Mouse (Mus musculus) natural killer cell, adult 2 months (primary cell): ENCODE measurements at regions not wholly inside any gene's neighbourhood (a gene's known extent, or its start where the extent isn't known, plus 50 kb on each side); places are given as distances from the start of the nearest gene placed in this dataset.
A peak's percentile ranks its signal among the peaks of the same experiment; 100 is the strongest.

Source experiments
- DNase-seq, 2 experiments: peaks; one replicate each; pipeline ENCODE4 v3.0.0; 2022; ENCODE audit warnings: low spot score in 2 of 2

DNA sequence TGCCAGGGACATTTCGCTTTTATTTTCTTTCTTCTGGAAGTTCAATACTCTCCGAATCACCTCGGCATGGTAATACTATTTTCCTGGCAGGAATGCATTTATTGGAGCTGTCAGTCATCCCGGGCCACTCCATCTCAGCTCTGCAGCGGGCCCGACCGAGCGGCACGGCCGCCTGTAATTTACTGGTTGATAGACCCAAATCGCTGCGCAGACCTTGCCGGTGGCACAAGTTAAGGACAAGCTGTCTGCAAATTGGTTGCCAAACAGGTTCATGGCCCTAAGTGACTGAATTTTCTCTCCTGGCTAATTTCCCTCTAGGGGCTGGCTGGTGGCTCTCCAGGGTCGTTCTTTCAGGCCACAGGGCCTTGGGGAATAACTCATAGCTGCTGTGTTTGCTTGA is 169.4 kb upstream of the Kcnab2 start:
- DNase-seq: no peak

DNA sequence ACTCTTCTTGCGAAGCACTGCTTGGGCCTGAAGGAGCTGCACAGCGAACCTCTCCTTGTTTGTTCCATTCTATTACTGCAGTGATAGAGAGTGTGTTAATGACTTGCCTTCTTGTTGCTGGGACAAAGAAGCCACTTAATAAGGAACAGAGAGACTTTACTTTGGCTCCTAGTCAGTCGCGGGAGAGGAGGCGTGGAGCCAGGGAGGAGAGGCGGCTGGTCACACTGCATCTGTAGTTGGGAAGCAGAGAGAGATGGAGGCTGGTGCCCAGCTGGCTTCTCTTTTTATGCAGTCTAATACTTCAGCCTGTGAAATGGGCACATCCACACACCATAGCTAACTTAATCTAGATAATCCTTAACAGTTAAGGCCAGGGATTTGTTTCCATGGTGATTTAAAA is 159.4 kb upstream of the Kcnab2 start:
- no peak for DNase-seq

DNA sequence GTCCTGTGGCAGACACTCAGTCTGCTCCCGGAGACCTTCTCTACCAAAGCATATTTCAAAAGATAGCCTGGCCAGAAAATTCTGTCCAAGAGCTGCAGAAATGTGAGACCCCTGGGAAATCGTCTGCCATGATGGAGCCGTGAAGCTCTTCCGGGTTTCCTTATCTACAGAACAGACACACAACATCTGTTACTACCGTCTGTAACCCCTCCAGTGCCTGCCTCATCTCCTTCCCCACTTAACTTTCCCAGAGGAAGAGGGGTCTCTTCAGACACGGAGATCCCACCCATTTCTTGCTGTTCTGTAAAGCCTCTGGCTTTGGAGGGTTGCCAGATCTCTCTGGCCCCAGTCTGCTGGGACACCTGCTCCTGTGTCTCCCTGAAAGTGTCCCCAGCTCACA is 156.2 kb upstream of the Kcnab2 start:
- DNase-seq: no peak

DNA sequence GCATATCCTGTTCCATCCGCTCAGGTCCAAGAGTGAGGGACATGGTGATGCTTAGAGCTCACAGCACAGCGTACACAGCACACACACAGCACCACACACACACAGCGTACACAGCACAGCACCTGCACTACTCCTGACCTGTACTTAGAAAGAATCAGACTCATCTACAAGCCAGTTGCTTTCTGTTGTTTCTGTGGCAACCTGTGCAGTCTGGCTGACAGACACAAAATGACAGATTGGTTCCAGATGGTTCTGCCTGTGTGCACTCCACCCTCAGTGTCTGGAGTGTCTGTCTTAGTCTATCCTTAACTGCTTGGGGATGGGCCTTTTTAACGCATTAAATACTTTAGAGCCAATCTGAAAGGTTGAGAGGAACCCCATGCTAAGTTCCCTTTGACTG is 150.4 kb upstream of the Kcnab2 start:
- no peak for DNase-seq

DNA sequence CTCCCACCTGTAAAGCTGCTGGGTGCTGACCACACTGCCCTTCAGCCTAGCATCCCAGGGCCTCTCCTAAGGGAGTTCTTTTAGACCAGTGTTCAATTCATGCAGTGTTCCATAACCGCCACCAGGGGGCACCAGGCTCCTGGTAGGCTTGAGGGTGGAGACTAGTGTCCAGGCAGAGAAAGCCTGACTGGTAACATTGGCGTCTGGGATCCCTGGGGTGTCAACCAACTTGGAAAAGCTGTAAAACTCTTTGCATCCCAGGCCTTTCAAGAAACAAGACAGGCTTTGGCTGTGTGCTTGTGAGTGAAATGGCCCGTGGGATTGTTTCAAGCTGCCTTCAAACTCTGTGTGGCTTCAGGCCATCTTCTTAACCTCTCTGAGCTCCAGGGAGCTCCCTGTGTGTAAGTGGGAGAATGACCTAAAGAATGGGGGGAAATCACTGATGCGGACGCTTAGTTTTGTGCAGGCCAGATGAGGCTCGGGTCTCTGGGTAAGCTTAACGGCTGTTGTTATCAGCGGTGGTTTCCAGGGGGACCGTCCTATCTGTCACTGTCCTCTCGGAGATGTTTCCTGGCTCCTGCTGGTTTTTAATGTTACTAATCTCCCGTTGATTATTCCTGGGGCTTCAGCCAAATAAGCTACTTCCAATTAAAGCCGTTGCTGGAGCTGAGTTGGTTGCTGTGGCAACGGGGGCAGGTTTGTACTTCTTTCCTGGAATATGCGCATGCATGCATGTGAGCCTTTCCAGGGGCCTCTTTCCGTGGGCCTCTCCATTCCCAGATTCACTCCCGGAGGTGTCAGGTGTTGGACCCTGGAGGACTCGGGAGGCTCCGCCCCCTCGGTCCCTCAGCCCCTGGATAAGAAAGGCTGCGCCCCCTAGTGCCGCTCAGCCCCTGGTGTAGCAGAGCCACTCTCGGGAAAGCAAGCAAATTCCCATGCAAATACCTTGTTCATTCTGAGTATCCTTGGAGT is 147.6 kb upstream of the Kcnab2 start:
- peak; percentile 7 to 9 for DNase-seq

DNA sequence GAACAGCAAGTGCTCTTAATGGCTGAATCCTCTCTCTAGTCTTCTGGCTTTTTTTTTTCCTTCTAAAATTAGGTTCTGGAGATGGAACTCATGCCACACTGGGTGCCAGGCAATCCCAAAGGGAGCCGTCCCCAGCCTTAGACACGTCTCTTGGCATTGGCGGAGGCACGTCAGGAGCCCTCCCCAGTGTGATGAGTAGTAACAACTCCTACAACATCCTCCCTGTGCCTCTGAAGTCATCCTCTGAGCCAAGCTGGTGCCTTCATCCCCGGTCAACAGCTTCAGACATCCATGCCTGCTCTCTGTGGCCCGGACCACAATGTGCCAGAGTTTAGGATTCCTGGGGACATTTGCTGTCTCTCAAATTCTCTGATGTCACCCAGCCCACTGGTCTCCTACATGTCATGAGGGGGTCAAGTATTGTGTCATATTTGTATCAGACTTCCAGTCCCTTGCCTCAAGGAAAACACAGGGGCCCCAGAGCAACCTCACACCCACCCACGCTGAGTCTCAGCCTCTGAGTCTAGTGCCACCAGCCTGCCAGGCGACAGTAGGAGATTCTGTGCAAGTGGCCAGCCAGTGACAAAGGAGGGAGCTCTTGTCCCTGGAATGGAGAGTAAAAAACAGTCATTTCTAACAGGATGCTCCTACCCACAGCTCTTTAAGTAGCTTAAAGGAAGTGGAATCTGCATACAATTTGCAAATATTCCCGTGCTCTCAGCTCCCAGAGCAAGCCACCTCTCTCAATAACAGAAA is 144.5 kb upstream of the Kcnab2 start:
- DNase-seq: no peak

DNA sequence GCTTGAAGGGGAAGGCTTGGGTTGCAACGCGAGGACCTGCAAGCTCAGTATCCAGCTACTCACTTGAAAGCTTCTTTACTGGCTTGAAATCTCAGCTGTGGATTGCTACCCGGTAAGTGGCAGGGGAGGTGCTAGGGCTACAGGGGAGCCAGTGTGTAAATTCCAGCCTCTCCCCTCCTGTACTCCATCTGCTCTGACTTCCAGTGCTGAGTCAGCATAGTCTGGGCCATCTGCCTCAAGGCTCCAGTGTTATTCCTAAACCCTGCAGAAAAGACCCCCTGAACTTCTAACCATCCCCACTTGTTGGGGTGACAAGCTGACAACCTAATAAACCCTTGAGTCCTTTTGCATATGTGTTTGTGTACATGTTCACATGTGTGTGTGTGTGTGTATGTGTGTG is 140.0 kb upstream of the Kcnab2 start:
- DNase-seq: no peak

DNA sequence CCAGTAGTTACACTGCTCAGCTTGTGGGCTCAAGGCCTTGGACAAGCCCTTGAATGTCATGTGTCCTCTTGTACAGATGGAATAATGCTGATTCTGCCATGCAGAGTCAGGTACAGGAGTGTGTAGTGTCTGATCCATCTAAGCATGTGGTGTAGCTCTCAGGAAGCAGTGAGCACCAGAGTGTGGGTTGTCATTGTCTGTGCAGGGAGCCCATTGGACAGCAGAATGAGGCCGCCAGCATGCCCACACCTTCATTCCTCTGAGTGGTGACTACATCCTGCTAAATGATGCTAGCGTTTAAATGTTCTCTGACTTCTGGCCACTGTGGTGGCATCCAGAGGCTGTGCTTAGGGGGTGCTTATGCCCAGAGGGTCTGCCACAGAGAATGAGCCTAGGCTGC is 137.5 kb upstream of the Kcnab2 start:
- DNase-seq: no peak

DNA sequence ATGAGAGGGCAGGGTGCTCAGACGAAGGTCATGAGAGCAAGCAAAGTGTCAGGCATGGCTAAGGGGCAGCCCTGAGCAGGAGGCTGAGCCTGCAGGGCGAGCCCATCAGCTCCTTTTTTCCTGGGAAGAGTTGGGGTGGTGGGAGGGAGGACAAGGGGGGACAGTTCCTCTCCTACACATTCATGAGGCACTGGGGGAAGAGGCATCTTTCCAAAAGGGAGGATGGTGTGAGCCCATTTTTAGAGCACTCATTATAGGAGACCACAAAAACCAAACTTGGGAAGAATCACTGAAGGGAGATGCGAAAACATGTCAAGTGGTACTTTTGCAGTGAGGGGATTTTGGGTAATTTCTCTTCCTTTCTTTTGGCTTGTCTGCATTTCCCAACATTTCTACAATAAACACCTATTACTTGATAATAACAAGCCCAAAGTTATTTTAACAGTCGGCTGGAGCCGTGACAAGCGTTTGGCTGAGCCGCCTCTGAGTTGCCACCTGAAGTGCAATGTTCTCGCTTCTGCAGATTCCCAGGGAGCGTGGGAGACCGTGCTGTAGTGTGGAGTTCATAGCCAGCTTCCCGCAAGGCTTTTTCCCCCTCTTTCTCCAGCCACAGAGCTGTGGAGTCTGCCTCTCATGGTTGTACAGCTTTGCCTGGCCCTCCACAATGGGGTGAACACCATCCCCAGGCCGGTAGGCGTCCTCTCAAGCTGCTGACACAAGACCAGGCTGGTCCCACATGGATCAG is 136.9 kb upstream of the Kcnab2 start:
- DNase-seq: no peak
